Mouse (Mus musculus) small intestine, adult 2 months (tissue): ENCODE measurements at regions not wholly inside any gene's neighbourhood (a gene's known extent, or its start where the extent isn't known, plus 50 kb on each side); places are given as distances from the start of the nearest gene placed in this dataset.

Experiments
- CTCF ChIP-seq: fragments of 200-500 bp; IDR thresholded peaks from 2 replicates; pipeline ENCODE4 v1.5.1; 2012; ENCODE audit warnings: low read depth, mild to moderate bottlenecking, control low read depth, inconsistent platforms, low read length, moderate library complexity, mixed read lengths; ENCODE audit not compliant: insufficient replicate concordance, insufficient read length; ENCODE audit errors: extremely low read depth
- POLR2A ChIP-seq: fragments of 200-500 bp; IDR thresholded peaks from 2 replicates; pipeline ENCODE4 v1.6.1; 2012; ENCODE audit warnings: low read depth, mild to moderate bottlenecking, control low read depth, inconsistent platforms, low read length, moderate library complexity

DNA sequence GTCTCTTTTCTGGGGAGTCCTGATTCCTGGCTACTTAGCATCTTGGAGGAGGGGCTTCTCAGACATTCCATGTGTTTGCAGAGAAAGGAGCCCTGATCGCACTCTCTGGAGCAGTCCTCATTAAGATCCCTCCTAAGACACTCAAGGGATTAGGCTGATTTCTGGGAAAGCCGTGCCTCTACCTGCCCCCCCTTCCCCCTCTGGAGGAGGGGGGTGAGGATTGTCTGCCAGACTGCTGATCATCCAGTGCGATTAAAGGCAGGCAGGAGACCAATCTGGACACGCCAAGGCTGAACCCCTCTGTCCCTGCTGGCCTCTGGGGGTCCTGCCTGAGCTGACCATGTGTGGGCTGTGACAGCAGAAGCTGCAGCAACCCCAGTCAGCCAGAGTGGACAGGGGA lies 65.4 kb downstream of the Vegfa start:
- TF ChIP-seq POLR2A, result no peak
- TF ChIP-seq CTCF, result no peak
